Mouse (Mus musculus) erythroid progenitor cell, adult 5-6 weeks (primary cell): ENCODE measurements around the gene Gprc5a. TPM values are rescaled to one million over a fixed set of nuclear protein-coding genes. Genes with fewer than 3 reads are reported as not detected.

Source experiments
- ATAC-seq: replicated peaks from 2 replicates; pipeline ENCODE4 v1.8.0; 2016; ENCODE audit warnings: moderate number of reproducible peaks, mild to moderate bottlenecking, moderate TSS enrichment, inconsistent platforms; ENCODE audit not compliant: poor library complexity, low FRiP score, severe bottlenecking
- total RNA-seq, 2 experiments: library from RNA; stranded (forward) in 1 of 2; stranded (reverse) in 1 of 2; fragments of 150-400 nt in 1 of 2; fragments of 186-747, 209-891 nt in 1 of 2; gene quantifications; 2 replicates each; pipeline versions ENCODE4 v1.2.3 to v1.2.4; 2015 to 2017; ENCODE audit warnings: low replicate concordance in 2 of 2

Gprc5a gene
- total RNA-seq (2015; ENCODE audit: low replicate concordance) = not detected in 2 replicates
- total RNA-seq (2017; ENCODE audit: low replicate concordance) = not detected in 2 replicates

GRCm38 (mm10) chr6:135065236-135065957 lies at the start of gene Gprc5a:
Gprc5a (plus strand) TSS chr6:135065651.
- 0 out of 2 replicates have a peak, but pooled peaks have one; percentile 41 for ATAC-seq

- ATAC-seq = no peak
Measured at GRCm38 (mm10) chr6:135017211-135017610, 48.2 kb upstream of the Gprc5a start.

- ATAC-seq = no peak
Measured at GRCm38 (mm10) chr6:135019564-135019963, 45.9 kb upstream of the Gprc5a start.

GRCm38 (mm10) chr6:135021633-135022032 lies 43.8 kb upstream of the Gprc5a start:
- ATAC-seq = no peak

- no peak for ATAC-seq
Measured at GRCm38 (mm10) chr6:135023379-135023778, 42.1 kb upstream of the Gprc5a start.

GRCm38 (mm10) chr6:135024781-135025420 lies 40.5 kb upstream of the Gprc5a start:
- ATAC-seq = no peak

- 0 out of 2 replicates have a peak, but pooled peaks have one; percentile 34 for ATAC-seq
Measured at GRCm38 (mm10) chr6:135026232-135026631, 39.2 kb upstream of the Gprc5a start.

GRCm38 (mm10) chr6:135026755-135027154 lies 38.7 kb upstream of the Gprc5a start:
- ATAC-seq = no peak

- no peak for ATAC-seq
Measured at GRCm38 (mm10) chr6:135029246-135029645, 36.2 kb upstream of the Gprc5a start.

GRCm38 (mm10) chr6:135038674-135039073 lies 26.8 kb upstream of the Gprc5a start:
- ATAC-seq = no peak

GRCm38 (mm10) chr6:135040275-135040871 lies 25.1 kb upstream of the Gprc5a start:
- no peak for ATAC-seq

- no peak for ATAC-seq
Measured at GRCm38 (mm10) chr6:135041930-135042329, 23.5 kb upstream of the Gprc5a start.

GRCm38 (mm10) chr6:135047276-135047675 lies 18.2 kb upstream of the Gprc5a start:
- no peak for ATAC-seq

GRCm38 (mm10) chr6:135048509-135048908 lies 16.9 kb upstream of the Gprc5a start:
- no peak for ATAC-seq

- no peak for ATAC-seq
Measured at GRCm38 (mm10) chr6:135048956-135049355, 16.5 kb upstream of the Gprc5a start.

GRCm38 (mm10) chr6:135053789-135054188 lies 11.7 kb upstream of the Gprc5a start:
- ATAC-seq = no peak

GRCm38 (mm10) chr6:135055882-135056281 lies 9.6 kb upstream of the Gprc5a start:
- no peak for ATAC-seq

- ATAC-seq = no peak
Measured at GRCm38 (mm10) chr6:135060728-135061127, 4.7 kb upstream of the Gprc5a start.

GRCm38 (mm10) chr6:135064621-135065020 lies 830 bp upstream of the Gprc5a start:
- no peak for ATAC-seq

GRCm38 (mm10) chr6:135066795-135067445 lies 1.5 kb downstream of the Gprc5a start:
- no peak for ATAC-seq
